Mouse (Mus musculus): ENCODE measurements at regions not wholly inside any gene's neighbourhood (a gene's known extent, or its start where the extent isn't known, plus 50 kb on each side); places are given as distances from the start of the nearest gene placed in this dataset.

DNA sequence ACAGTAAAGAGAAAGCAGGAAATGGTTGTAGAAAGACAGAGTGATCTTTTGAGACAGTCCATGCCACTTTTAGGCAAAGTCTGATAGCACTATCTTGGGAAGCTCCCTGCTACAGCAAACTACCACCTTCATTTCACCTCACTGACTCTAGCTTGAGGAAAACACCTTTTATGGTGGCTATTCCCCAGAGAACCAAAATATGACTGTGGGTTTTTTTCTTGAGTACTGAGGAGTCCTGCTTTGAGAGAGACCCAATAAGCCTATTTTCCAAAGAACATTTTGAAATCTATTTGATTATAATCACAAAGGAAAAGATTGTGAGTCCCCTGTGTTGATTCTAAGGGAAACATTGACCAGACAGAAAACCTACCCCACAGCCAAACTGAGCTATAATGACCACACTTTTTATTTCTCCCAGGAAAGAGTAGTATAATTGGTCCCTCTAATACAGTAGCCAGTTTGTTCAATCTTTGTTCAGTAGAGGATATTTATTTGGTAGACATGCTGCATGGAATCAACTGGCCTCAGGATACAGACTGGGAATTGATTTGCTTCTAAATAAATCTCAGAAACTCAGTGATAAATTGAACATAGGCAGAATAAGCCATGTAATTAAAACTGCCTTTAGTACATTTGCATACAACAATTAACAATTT, 468.6 kb downstream of the Hace1 start:
- TF ChIP-seq CTCF (IDR thresholded peaks at IDR 0.05; ENCODE audit: borderline replicate concordance, insufficient read depth, low read depth, low read length), result no peak
- TF ChIP-seq POLR2A (IDR thresholded peaks at IDR 0.05; ENCODE audit: borderline replicate concordance, insufficient read depth, low read length), result no peak
